Comparison of ENCODE assay signal across 16 mouse cellular contexts in the genomic region with DNA sequence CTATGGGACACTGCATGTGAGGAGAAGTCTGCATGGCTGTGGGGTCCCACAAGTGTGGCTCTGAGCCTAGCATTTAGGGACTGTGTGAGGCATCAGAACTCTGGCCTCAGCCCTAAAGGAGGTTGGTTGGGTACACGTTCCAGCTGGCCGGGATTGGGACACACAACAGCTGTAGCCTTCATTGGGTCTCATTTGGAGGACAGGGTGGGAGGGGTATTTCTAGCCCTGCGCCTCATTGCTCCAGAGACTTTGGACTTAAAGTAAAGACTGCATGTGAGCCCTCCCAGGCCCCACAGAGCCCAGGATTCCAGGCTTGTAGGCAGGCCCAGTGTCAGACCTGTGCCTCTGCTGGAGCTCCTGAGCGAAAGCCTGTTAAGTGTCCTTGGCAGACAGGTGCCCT.
DNase-seq lines count a peak whose midpoint lies in the region; ATAC-seq and TF ChIP-seq lines count a peak whose summit lies in the region.
"Had no signal": no experiment of that assay in that cellular context is flagged by ENCODE, and none has a peak within 500 bp of the region (broad histone marks: within the 10 kb centered on the region; RNA-seq: fewer than 3 reads in every experiment).

No protein-coding gene starts in this region.

- H3K4me2 ChIP-seq in intestine, embryonic 15.5 days (replicated peaks) = no peak overlapping the region
- H3K4me2 ChIP-seq in intestine, postnatal 0 days (replicated peaks; ENCODE audit: low read depth) = no peak overlapping the region
- H3K4me2 ChIP-seq in midbrain, embryonic 16.5 days (ENCODE audit: low read length) = no peak overlapping the region
- no peak overlapping the region for H3K4me2 ChIP-seq in midbrain, postnatal 0 days (ENCODE audit: low read depth, low read length, poor library complexity, severe bottlenecking)
- H3K4me2 ChIP-seq: liver, embryonic 11.5 days; midbrain, embryonic 15.5 days had no signal

- H3K4me3 ChIP-seq in gastrocnemius, adult 2 months = no peak overlapping the region
- H3K4me3 ChIP-seq in intestine, embryonic 15.5 days (replicated peaks) = no peak overlapping the region
- H3K4me3 ChIP-seq in intestine, postnatal 0 days (ENCODE audit: low read depth, low read length) = no peak overlapping the region
- no peak overlapping the region for H3K4me3 ChIP-seq in midbrain, embryonic 16.5 days (ENCODE audit: low read depth, low read length)
- H3K4me3 ChIP-seq in midbrain, postnatal 0 days (ENCODE audit: low read depth, low read length) = no peak overlapping the region
- no peak overlapping the region for H3K4me3 ChIP-seq in embryonic facial prominence, embryonic 10.5 days
- H3K4me3 ChIP-seq: forebrain, embryonic 10.5 days; midbrain, embryonic 15.5 days had no signal

- 0 out of 2 replicates have a peak, but pooled peaks have one; percentile 32 for ATAC-seq in intestine, embryonic 15.5 days
- ATAC-seq in intestine, postnatal 0 days = no peak
- ATAC-seq in midbrain, embryonic 16.5 days = no peak
- no peak for ATAC-seq in midbrain, postnatal 0 days (ENCODE audit: low FRiP score)
- ATAC-seq: midbrain, embryonic 15.5 days had no signal

- peak overlapping the region; percentile 57 for H3K27ac ChIP-seq in gastrocnemius, adult 2 months
- H3K27ac ChIP-seq in intestine, embryonic 15.5 days = no peak overlapping the region
- no peak overlapping the region for H3K27ac ChIP-seq in intestine, postnatal 0 days (ENCODE audit: low read depth, low read length)
- no peak overlapping the region for H3K27ac ChIP-seq in midbrain, embryonic 16.5 days (ENCODE audit: low read length)
- H3K27ac ChIP-seq in midbrain, postnatal 0 days (ENCODE audit: low read depth, low read length) = no peak overlapping the region
- H3K27ac ChIP-seq in embryonic facial prominence, embryonic 10.5 days (replicated peaks) = no peak overlapping the region
- H3K27ac ChIP-seq: forebrain, embryonic 10.5 days had no signal

- peaks cover 22% of the 10 kb centered on the region for H3K4me1 ChIP-seq in intestine, embryonic 15.5 days (replicated peaks)
- H3K4me1 ChIP-seq in intestine, postnatal 0 days (replicated peaks; ENCODE audit: control insufficient read depth, insufficient read depth, low read length) = no peaks in the 10 kb centered on the region
- H3K4me1 ChIP-seq in midbrain, embryonic 16.5 days (ENCODE audit: control insufficient read depth, insufficient read depth, low read length) = peaks cover 20% of the 10 kb centered on the region
- peaks cover 4% of the 10 kb centered on the region; the same call in 1 of the 2 replicates for H3K4me1 ChIP-seq in midbrain, postnatal 0 days (ENCODE audit: insufficient read depth, low read length)
- H3K4me1 ChIP-seq in embryonic facial prominence, embryonic 10.5 days = peaks cover 42% of the 10 kb centered on the region

- H3K9me3 ChIP-seq in intestine, embryonic 15.5 days = no peaks in the 10 kb centered on the region
- no peaks in the 10 kb centered on the region for H3K9me3 ChIP-seq in intestine, postnatal 0 days (ENCODE audit: control insufficient read depth)
- H3K9me3 ChIP-seq in midbrain, embryonic 16.5 days (replicated peaks; ENCODE audit: control insufficient read depth, low read length, poor library complexity, severe bottlenecking) = no peaks in the 10 kb centered on the region
- H3K9me3 ChIP-seq in midbrain, postnatal 0 days (ENCODE audit: low read length) = no peaks in the 10 kb centered on the region
- H3K9me3 ChIP-seq in embryonic facial prominence, embryonic 10.5 days = no peaks in the 10 kb centered on the region
- H3K9me3 ChIP-seq: forebrain, embryonic 10.5 days; midbrain, embryonic 15.5 days had no signal

- no peaks in the 10 kb centered on the region for H3K36me3 ChIP-seq in intestine, embryonic 15.5 days
- H3K36me3 ChIP-seq in intestine, postnatal 0 days (ENCODE audit: control insufficient read depth, insufficient read depth) = peaks cover 5% of the 10 kb centered on the region; the same call in 1 of the 2 replicates
- H3K36me3 ChIP-seq in midbrain, embryonic 16.5 days (ENCODE audit: control insufficient read depth, insufficient read depth, low read length) = no peaks in the 10 kb centered on the region
- no peaks in the 10 kb centered on the region for H3K36me3 ChIP-seq in midbrain, postnatal 0 days (ENCODE audit: insufficient read depth, low read length)
- H3K36me3 ChIP-seq in embryonic facial prominence, embryonic 10.5 days (replicated peaks) = no peaks in the 10 kb centered on the region
- H3K36me3 ChIP-seq: forebrain, embryonic 10.5 days; midbrain, embryonic 15.5 days had no signal

- no peak for TF ChIP-seq CTCF in gastrocnemius, adult 2 months (IDR thresholded peaks at IDR 0.05)
- TF ChIP-seq CTCF in intestine, postnatal 0 days (IDR thresholded peaks at IDR 0.05; ENCODE audit: low read depth) = no peak
- TF ChIP-seq CTCF in midbrain, postnatal 0 days (IDR thresholded peaks at IDR 0.05) = no peak

- H3K27me3 ChIP-seq in intestine, embryonic 15.5 days (replicated peaks) = no peaks in the 10 kb centered on the region
- no peaks in the 10 kb centered on the region for H3K27me3 ChIP-seq in intestine, postnatal 0 days (replicated peaks; ENCODE audit: control insufficient read depth, insufficient read depth, low read length)
- H3K27me3 ChIP-seq in midbrain, embryonic 16.5 days (ENCODE audit: control insufficient read depth, insufficient read depth, low read depth, low read length) = no peaks in the 10 kb centered on the region
- no peaks in the 10 kb centered on the region for H3K27me3 ChIP-seq in midbrain, postnatal 0 days (ENCODE audit: insufficient read depth, low read length)
- no peaks in the 10 kb centered on the region for H3K27me3 ChIP-seq in embryonic facial prominence, embryonic 10.5 days (replicated peaks; ENCODE audit: low read depth, poor library complexity, severe bottlenecking)
- H3K27me3 ChIP-seq: midbrain, embryonic 15.5 days had no signal

- WGBS in intestine, embryonic 15.5 days = 70% methylated on average over 4 of the region's 4 CpGs
- 63% methylated on average over 4 of the region's 4 CpGs for WGBS in intestine, postnatal 0 days
- WGBS in midbrain, embryonic 16.5 days = 93% methylated on average over 4 of the region's 4 CpGs
- 90% methylated on average over 4 of the region's 4 CpGs for WGBS in midbrain, postnatal 0 days
- 92% methylated on average over 4 of the region's 4 CpGs for WGBS in embryonic facial prominence, embryonic 10.5 days

- intact Hi-C loops in gastrocnemius, adult 2 months (cut with DNase I) = no loop called here

- DNase-seq in gastrocnemius, adult 2 months = peak; percentile 51
- no peak for DNase-seq in gastrocnemius, adult 18-20 months (ENCODE audit: low spot score)
- DNase-seq in midbrain, postnatal 0 days (ENCODE audit: low spot score) = no peak
- DNase-seq in thymus, adult 18-20 months = no peak
- no peak for DNase-seq in embryonic facial prominence, embryonic 10.5 days (ENCODE audit: low spot score)
- DNase-seq: adrenal gland, adult 8-10 months; cerebellum, adult 18-20 months; layer of hippocampus, postnatal 36 days; left cerebral cortex, postnatal 4 days; right cerebral cortex, postnatal 25 days had no signal

- no peak overlapping the region for H3K9ac ChIP-seq in intestine, embryonic 15.5 days
- no peak overlapping the region for H3K9ac ChIP-seq in intestine, postnatal 0 days (ENCODE audit: low read depth, low read length)
- 0 out of 2 replicates have a peak overlapping the region, but pooled peaks have one; percentile 20 for H3K9ac ChIP-seq in midbrain, embryonic 16.5 days (ENCODE audit: low read depth, low read length)
- H3K9ac ChIP-seq in midbrain, postnatal 0 days (replicated peaks; ENCODE audit: low read length, poor library complexity, severe bottlenecking) = no peak overlapping the region
- H3K9ac ChIP-seq: midbrain, embryonic 15.5 days had no signal
